Mouse (Mus musculus) thymus, postnatal 4 days (tissue): Measurements from ENCODE around the gene Vmn1r36.
"Not testable (repeated sequence)": the region's sequence is repeated elsewhere in the genome, so short reads cannot be mapped to it uniquely, and the experiment has no call there.

Experiments used
- DNase-seq: peaks from one replicate; pipeline ENCODE4 v3.0.0; 2021

Gene Vmn1r36

GRCm38 (mm10) chr6:66719068-66719467 is at the start of gene Vmn1r36:
Gene Vmn1r36 (minus strand): TSS chr6:66719168.
- not testable (repeated sequence) for DNase-seq

DNA sequence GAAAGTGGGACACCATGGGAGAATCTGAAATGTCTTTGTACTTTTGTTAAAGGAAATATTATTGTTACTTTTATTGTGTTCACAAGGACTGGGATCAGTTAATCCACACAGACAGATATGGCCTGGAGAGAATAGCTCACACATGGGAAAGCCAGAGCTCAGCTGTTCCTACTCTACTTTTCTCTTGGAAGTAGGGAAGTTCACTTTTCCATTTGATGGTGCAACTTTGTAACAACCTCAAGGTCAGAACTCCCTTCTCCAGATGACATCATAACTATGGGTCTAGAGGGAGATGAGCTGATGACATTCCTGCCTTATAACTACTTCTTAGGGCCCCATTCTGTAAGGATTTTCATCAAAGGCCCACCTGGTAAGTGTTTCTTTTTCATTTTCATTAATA is 10.1 kb upstream of the Vmn1r36 start, which contains the start of gene Vmn1r37:
TSS of gene Vmn1r37 (plus strand) at position 301 of the 400 bp plus-strand sequence.
- DNase-seq = not testable (repeated sequence)

GRCm38 (mm10) chr6:66713854-66714253 is 5.1 kb downstream of the Vmn1r36 start:
- no peak for DNase-seq

GRCm38 (mm10) chr6:66708901-66709300 is 10.1 kb downstream of the Vmn1r36 start:
- no peak for DNase-seq

DNA sequence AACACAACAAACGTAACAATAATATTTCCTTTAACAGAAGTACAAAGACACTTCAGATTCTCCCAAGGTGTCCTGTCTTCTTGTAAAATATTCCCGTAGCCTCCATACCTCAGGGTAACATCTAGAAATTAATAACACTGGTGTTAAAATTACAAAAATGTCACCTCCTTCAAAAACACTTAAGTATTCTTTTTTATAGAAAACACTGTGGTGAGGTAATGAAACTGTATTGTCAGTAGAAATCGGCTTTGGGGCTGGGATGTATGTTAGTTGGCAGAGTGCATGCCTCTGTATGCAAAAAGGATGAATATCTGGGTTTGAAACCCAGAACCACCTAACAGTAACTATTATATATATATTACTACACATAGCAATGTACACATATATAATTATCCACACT is 33.2 kb downstream of the Vmn1r36 start, which contains the start of gene Vmn1r35:
TSS of gene Vmn1r35 (minus strand) at position 101 of the 400 bp plus-strand sequence.
- no peak for DNase-seq
